Mouse (Mus musculus) embryonic facial prominence, embryonic 13.5 days (tissue): ENCODE data around the gene Rarb. TPM values are rescaled to one million over a fixed set of nuclear protein-coding genes. Genes with fewer than 3 reads are reported as not detected.
"Not testable (repeated sequence)": the region's sequence is repeated elsewhere in the genome, so short reads cannot be mapped to it uniquely, and the experiment has no call there.

Experiments used
- ATAC-seq: fragments of 200-750 bp; cut with Nextera tagmentation; 2 replicates; pipeline ENCODE4 v1.8.0; 2017; ENCODE audit warnings: low read depth; ENCODE audit not compliant: insufficient number of reproducible peaks, insufficient read depth, low FRiP score, low TSS enrichment
- H3K27ac ChIP-seq: fragments of 300-500 bp; sonication (generic); 2 replicates; pipeline ENCODE4 v1.5.1; 2015; ENCODE audit warnings: moderate library complexity, mild to moderate bottlenecking, inconsistent platforms
- H3K27me3 ChIP-seq: fragments of 300-500 bp; sonication (generic); 2 replicates; pipeline ENCODE4 v1.6.1; 2015; ENCODE audit warnings: mild to moderate bottlenecking, inconsistent platforms
- H3K36me3 ChIP-seq: fragments of 300-500 bp; sonication (generic); 2 replicates; pipeline ENCODE4 v1.6.1; 2015; ENCODE audit warnings: mild to moderate bottlenecking, inconsistent platforms
- H3K4me1 ChIP-seq: fragments of 300-500 bp; sonication (generic); 2 replicates; pipeline ENCODE4 v1.6.1; 2015; ENCODE audit warnings: inconsistent platforms
- H3K4me2 ChIP-seq: fragments of 300-500 bp; sonication (generic); 2 replicates; pipeline ENCODE4 v1.6.1; 2015; ENCODE audit warnings: moderate library complexity, mild to moderate bottlenecking, inconsistent platforms
- H3K4me3 ChIP-seq: fragments of 300-500 bp; sonication (generic); 2 replicates; pipeline ENCODE4 v1.5.1; 2015; ENCODE audit warnings: mild to moderate bottlenecking, inconsistent platforms
- H3K9ac ChIP-seq: fragments of 300-500 bp; sonication (generic); 2 replicates; pipeline ENCODE4 v1.6.1; 2015; ENCODE audit warnings: mild to moderate bottlenecking, inconsistent platforms
- H3K9me3 ChIP-seq: fragments of 300-500 bp; sonication (generic); 2 replicates; pipeline ENCODE4 v1.6.1; 2016; ENCODE audit warnings: inconsistent platforms
- WGBS: fragments of 180-500 bp; shearing (Covaris S2); methylation state at CpG from one replicate; pipeline ENCODE4 v1.1.7; 2015; ENCODE audit warnings: mixed read lengths; 5-methylcytosine and 5-hydroxymethylcytosine counted together
- polyA plus RNA-seq: library from polyadenylated mRNA; unstranded; fragments of >200 nt; fragmentation: Nextera tagmentation; extraction: Ambion mirVana; gene quantifications from 2 replicates; pipeline ENCODE4 v1.2.1, GENCODE M21; 2015

Gene Rarb
- polyA plus RNA-seq, 1 experiment from 2014 or later: 12.7 TPM

GRCm38 (mm10) chr14:16765891-16766290 is 53.1 kb downstream of the Rarb start:
- Histone ChIP-seq H3K27me3 (no peaks in the 10 kb centered on the region), H3K4me1 (no peaks in the 10 kb centered on the region; the same call in 1 of the 2 replicates), H3K27ac (no peak overlapping the region), H3K9me3 (no peaks in the 10 kb centered on the region), H3K9ac (no peak overlapping the region), H3K36me3 (no peaks in the 10 kb centered on the region), H3K4me3 (no peak overlapping the region), H3K4me2 (no peak overlapping the region)
- 70% methylated on average over 1 of the region's 1 CpGs for WGBS
- no peak for ATAC-seq

DNA sequence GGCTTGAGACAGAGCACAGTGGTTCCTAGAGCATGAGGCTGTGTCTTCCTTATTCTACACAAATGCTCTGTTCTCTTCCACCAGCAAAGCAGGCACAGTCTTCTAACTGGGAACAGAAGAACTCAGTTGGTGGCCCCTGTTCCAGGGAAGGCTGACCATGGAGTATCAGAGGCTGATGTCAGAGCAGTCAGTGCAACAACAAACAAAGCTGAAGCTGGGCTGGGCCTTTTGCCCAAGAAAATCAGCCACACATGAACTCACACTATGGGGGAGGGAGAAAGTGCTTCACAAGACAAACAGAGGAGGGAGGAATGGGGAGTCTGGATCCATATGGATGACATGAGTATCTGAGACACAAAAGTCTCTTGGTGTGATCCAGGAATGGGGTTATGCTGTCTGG is 56.2 kb downstream of the Rarb start:
- no peak overlapping the region for H3K4me2 ChIP-seq
- no peaks in the 10 kb centered on the region for H3K27me3 ChIP-seq
- no peaks in the 10 kb centered on the region for H3K36me3 ChIP-seq
- H3K4me1 ChIP-seq: no peaks in the 10 kb centered on the region; the same call in 1 of the 2 replicates
- ATAC-seq: no peak
- H3K9ac ChIP-seq: no peak overlapping the region
- H3K4me3 ChIP-seq: no peak overlapping the region
- no peak overlapping the region for H3K27ac ChIP-seq
- no peaks in the 10 kb centered on the region for H3K9me3 ChIP-seq

- Histone ChIP-seq H3K9ac (no peak overlapping the region), H3K36me3 (no peaks in the 10 kb centered on the region), H3K4me3 (no peak overlapping the region), H3K9me3 (no peaks in the 10 kb centered on the region), H3K4me1 (no peaks in the 10 kb centered on the region), H3K27me3 (no peaks in the 10 kb centered on the region), H3K27ac (no peak overlapping the region), H3K4me2 (no peak overlapping the region)
- WGBS: 68% methylated on average over 6 of the region's 6 CpGs
- no peak for ATAC-seq
Measured at GRCm38 (mm10) chr14:16758773-16759434, 60.1 kb downstream of the Rarb start.

GRCm38 (mm10) chr14:16755601-16756000 is 63.4 kb downstream of the Rarb start:
- not testable (repeated sequence) for H3K4me3 ChIP-seq, H3K9me3 ChIP-seq, H3K36me3 ChIP-seq, H3K9ac ChIP-seq, H3K4me2 ChIP-seq, ATAC-seq, H3K27me3 ChIP-seq, H3K4me1 ChIP-seq, H3K27ac ChIP-seq
- 92% methylated on average over 1 of the region's 1 CpGs for WGBS

GRCm38 (mm10) chr14:16752648-16753047 is 66.3 kb downstream of the Rarb start:
- Histone ChIP-seq H3K4me1 (no peaks in the 10 kb centered on the region), H3K27me3 (no peaks in the 10 kb centered on the region), H3K4me2 (no peak overlapping the region), H3K4me3 (no peak overlapping the region), H3K36me3 (no peaks in the 10 kb centered on the region), H3K9me3 (no peaks in the 10 kb centered on the region), H3K9ac (no peak overlapping the region), H3K27ac (no peak overlapping the region)
- 65% methylated on average over 1 of the region's 1 CpGs for WGBS
- ATAC-seq: no peak

DNA sequence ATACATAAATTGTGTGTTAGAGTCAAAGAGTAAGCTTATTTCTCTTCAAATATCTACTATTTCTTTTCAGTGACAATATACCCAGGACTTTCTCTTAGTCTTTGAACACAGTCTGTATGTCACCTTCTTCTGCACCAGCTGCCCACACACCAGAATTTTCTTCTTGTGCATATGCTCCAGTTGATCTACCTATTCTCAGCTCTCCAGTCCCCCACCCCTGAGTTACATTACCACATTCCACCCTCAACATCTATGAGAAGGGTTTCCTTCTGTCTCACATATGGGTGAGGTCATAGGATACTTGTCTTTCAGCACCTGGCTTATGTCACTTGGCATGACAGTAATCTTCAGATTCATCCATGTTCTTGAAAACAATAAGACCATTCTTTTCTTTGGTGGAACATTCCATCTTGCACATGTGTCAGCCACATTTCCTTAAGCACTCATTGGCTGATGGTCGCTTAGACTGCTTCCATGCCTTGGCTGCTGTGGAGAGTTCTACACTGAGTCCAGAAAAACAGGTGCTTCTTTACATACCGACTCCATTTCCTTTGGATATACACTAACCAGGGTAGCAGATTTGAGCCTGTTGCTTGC is 71.9 kb downstream of the Rarb start:
- Histone ChIP-seq H3K4me3 (no peak overlapping the region), H3K4me2 (no peak overlapping the region), H3K27me3 (no peaks in the 10 kb centered on the region), H3K9ac (no peak overlapping the region), H3K36me3 (no peaks in the 10 kb centered on the region), H3K4me1 (no peaks in the 10 kb centered on the region), H3K9me3 (no peaks in the 10 kb centered on the region), H3K27ac (no peak overlapping the region)
- 72% methylated on average over 2 of the region's 2 CpGs for WGBS
- ATAC-seq: no peak

DNA sequence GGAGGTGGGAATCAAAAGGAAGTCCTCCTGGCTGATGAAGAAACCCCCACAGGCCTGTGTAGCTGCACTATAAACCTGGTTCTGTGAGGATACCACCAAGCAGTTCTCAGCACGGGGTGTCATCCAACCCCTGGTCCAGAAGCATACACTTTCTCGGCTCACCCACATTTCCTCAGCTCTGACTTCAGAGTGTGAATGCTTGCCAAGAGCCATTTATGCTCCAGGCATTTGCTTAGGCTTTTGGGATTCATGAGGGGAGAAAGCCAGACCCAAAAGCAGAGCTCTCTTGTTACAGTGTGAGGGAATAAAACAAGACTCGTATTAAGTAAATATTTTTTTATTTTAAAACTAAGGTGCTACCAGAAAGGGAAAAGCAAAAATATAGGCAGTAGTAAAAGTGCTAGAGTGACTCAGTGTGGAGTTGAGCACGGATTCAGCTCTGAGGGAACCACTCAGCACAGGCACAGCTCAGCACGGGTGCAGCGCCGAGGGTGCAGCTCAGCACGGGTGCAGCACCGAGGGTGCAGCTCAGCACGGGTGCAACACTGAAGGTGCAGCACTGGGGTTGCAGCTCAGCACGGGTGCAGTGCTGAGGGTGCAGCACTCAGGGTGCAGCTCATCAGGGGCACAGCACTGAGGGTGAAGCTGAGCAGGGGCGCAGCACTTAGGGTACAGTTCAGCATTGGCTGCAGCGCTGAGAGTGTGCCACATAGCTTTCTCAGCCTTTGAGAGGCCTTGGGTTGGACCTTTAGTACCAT is 77.8 kb downstream of the Rarb start:
- ATAC-seq: no peak

GRCm38 (mm10) chr14:16738538-16738937 is 80.4 kb downstream of the Rarb start:
- Histone ChIP-seq H3K27ac (no peak overlapping the region), H3K9ac (no peak overlapping the region), H3K4me2 (no peak overlapping the region), H3K4me1 (peaks cover 20% of the 10 kb centered on the region), H3K9me3 (no peaks in the 10 kb centered on the region), H3K27me3 (no peaks in the 10 kb centered on the region), H3K4me3 (no peak overlapping the region), H3K36me3 (no peaks in the 10 kb centered on the region)
- ATAC-seq: no peak
- WGBS: 91% methylated on average over 1 of the region's 1 CpGs

More for the DNA sequence above, 77.8 kb downstream of the Rarb start:
- Histone ChIP-seq H3K36me3 (no peaks in the 10 kb centered on the region), H3K9me3 (no peaks in the 10 kb centered on the region), H3K4me3 (no peak overlapping the region), H3K4me1 (peaks cover 10% of the 10 kb centered on the region; the same call in 1 of the 2 replicates), H3K9ac (peak overlapping the region; percentile 33; the same call in 1 of the 2 replicates), H3K27me3 (no peaks in the 10 kb centered on the region), H3K27ac (no peak overlapping the region), H3K4me2 (no peak overlapping the region)
- WGBS: 72% methylated on average over 13 of the region's 13 CpGs

DNA sequence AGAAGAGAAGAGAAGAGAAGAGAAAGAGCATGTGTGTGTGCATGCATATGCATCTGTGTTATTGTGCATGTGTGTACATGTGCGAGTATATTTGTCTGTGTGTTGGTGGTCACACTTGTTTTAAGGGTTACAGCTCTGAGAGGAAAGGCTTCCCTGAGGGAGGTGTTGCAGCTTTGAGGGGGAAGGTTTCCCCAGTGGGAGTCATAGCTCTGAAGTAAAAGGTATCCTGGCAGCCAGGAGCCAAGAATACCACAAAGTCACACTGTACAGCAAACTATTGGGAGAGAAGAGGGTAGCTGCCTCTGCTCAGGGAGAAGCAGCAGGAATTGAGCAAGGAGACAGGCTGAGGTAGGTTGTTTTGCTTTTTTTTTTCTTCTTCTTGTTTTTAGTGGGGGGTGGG is 81.2 kb downstream of the Rarb start:
- Histone ChIP-seq H3K9ac (no peak overlapping the region), H3K27ac (no peak overlapping the region), H3K27me3 (no peaks in the 10 kb centered on the region), H3K36me3 (no peaks in the 10 kb centered on the region), H3K4me2 (no peak overlapping the region), H3K4me3 (no peak overlapping the region), H3K4me1 (peaks cover 22% of the 10 kb centered on the region), H3K9me3 (no peaks in the 10 kb centered on the region)
- no peak for ATAC-seq
- 91% methylated on average over 1 of the region's 1 CpGs for WGBS

DNA sequence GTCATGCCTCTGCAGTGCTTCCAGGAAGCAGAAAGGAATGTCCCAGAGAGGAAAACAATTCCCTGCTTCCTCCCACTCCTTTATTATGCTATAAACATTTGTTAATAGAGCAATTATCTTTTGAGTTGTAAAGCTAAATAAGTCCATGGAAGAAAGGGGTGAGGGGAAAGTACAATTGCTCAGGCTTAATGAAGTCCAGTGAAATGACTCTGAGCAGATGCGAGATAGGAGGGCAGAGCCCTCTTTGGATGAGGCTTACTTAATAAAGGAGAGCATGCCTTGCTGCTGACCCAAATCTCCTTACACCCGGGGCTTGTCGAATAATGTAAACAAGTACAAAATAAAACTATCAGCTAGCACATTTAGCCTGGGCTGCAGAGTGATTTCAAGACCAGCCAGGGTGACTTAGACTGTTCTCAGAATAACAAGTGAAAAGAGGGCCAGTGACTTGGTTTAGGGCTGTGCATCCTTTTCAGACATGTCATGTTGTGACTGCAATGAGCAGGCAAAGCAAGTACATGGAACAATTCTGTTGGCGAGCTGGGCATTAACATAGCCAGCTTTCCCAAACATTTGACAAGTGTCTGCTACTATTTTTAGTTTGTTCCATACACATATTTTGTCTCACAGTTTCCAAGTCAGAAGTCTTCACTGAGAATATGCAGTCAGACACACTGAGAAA is 83.5 kb downstream of the Rarb start:
- Histone ChIP-seq H3K27ac (no peak overlapping the region), H3K9ac (no peak overlapping the region), H3K4me1 (peaks cover 12% of the 10 kb centered on the region), H3K27me3 (no peaks in the 10 kb centered on the region), H3K36me3 (no peaks in the 10 kb centered on the region), H3K4me3 (no peak overlapping the region), H3K9me3 (no peaks in the 10 kb centered on the region), H3K4me2 (no peak overlapping the region)
- ATAC-seq: no peak
- WGBS: 67% methylated on average over 4 of the region's 4 CpGs

DNA sequence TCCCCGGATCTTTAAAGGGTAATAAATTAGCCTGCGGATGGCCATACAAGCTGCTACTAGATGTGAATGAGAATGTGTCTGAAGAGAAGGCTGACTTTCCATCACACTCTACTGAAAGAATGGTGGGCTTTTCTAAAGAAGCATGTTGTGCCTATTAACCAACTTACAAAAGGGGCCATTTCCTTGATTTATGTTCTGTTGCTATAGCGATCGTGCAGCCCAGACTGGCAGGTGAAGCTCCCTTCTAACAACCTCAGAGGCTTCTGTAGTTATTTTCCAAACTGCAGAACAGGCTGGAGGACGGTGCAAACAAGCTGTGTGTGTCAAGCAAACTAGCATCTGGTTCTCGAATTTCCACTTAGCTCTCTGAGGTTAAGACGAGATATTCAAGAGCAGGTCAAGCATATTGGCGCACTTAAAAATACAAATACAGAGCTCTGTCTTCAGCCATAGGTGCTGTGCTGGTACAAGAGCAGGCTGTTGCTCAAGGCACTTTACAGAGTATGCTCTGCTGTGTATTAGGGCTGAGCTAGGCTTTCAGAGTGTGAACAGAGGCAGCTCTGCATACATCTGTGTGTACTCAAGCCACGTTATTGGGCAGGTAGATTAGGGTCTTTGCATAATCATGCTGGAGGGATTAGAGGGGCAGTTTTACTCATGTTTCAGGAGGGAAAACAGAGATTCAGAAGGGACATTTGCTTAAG is 85.2 kb downstream of the Rarb start:
- Histone ChIP-seq H3K9me3 (no peaks in the 10 kb centered on the region), H3K4me2 (no peak overlapping the region), H3K4me3 (no peak overlapping the region), H3K9ac (no peak overlapping the region), H3K27me3 (no peaks in the 10 kb centered on the region), H3K27ac (no peak overlapping the region), H3K36me3 (no peaks in the 10 kb centered on the region), H3K4me1 (peaks cover 12% of the 10 kb centered on the region)
- WGBS: 33% methylated on average over 9 of the region's 9 CpGs
- no peak for ATAC-seq
